8 mouse cellular contexts compared by ENCODE assay signal in genomic region chr9:75610571-75611493, GRCm38 (mm10). TPM values are rescaled to one million over a fixed set of nuclear protein-coding genes. Genes with fewer than 3 reads are reported as not detected.
A peak's percentile ranks its signal among the peaks of the same experiment; 100 is the strongest.
DNase-seq lines count a peak whose midpoint lies in the region; ATAC-seq and TF ChIP-seq lines count a peak whose summit lies in the region.

Tmod2 (minus strand) TSS chr9:75611325.

- peak; percentile 48 for TF ChIP-seq CTCF in layer of hippocampus, adult 2 months (conservative IDR thresholded peaks at IDR 0.05)
- peak; percentile 31 for TF ChIP-seq CTCF in lung, embryonic 14.5 days (IDR thresholded peaks at IDR 0.05; ENCODE audit: low read depth)

- H3K9me3 ChIP-seq in forebrain, embryonic 10.5 days = no peaks in the 10 kb centered on the region
- no peaks in the 10 kb centered on the region for H3K9me3 ChIP-seq in heart, embryonic 13.5 days
- no peaks in the 10 kb centered on the region for H3K9me3 ChIP-seq in lung, embryonic 14.5 days (ENCODE audit: low read depth, low read length)

- peak within 1 kb of the TSS; percentile 87 for H3K27ac ChIP-seq in forebrain, embryonic 10.5 days
- H3K27ac ChIP-seq in heart, embryonic 13.5 days (replicated peaks) = no peak within 1 kb of the TSS
- H3K27ac ChIP-seq in layer of hippocampus, adult 2 months = peak within 1 kb of the TSS; percentile 97
- no peak within 1 kb of the TSS for H3K27ac ChIP-seq in lung, embryonic 14.5 days (ENCODE audit: low read depth)

- peak; percentile 82 for DNase-seq in MN1 (ENCODE audit: low spot score)
- peak; percentile 96 for DNase-seq in brain, adult 2 months (ENCODE audit: low read depth, low spot score)
- DNase-seq in forebrain, embryonic 10.5 days (ENCODE audit: extremely low spot score, low spot score) = peak; percentile 79
- peak; percentile 72 to 75 for DNase-seq in layer of hippocampus, adult 2 months (ENCODE audit: low spot score in 2 of 2)
- DNase-seq in lung, embryonic 14.5 days = peak; percentile 74
- peak; percentile 76 for DNase-seq in retina, embryonic 14.5 days (ENCODE audit: low spot score)

- peak; percentile 65 for ATAC-seq in heart, embryonic 13.5 days (ENCODE audit: extremely low read depth, insufficient number of reproducible peaks, low FRiP score, low TSS enrichment)
- ATAC-seq in lung, embryonic 14.5 days (ENCODE audit: insufficient read depth) = peak; percentile 95
- no peak for ATAC-seq in activated CD4-positive, CD25-positive, alpha-beta regulatory T cell, adult 4 months

- H3K4me3 ChIP-seq in forebrain, embryonic 10.5 days = peak within 1 kb of the TSS; percentile 78
- peak within 1 kb of the TSS; percentile 84 for H3K4me3 ChIP-seq in heart, embryonic 13.5 days
- H3K4me3 ChIP-seq in layer of hippocampus, adult 2 months = peak within 1 kb of the TSS; percentile 68
- peak within 1 kb of the TSS; percentile 70 for H3K4me3 ChIP-seq in lung, embryonic 14.5 days (ENCODE audit: low read depth, low read length)

- peak within 1 kb of the TSS; percentile 81 for H3K9ac ChIP-seq in heart, embryonic 13.5 days
- peak within 1 kb of the TSS; percentile 59 for H3K9ac ChIP-seq in lung, embryonic 14.5 days

- H3K4me1 ChIP-seq in forebrain, embryonic 10.5 days = peaks cover 18% of the 10 kb centered on the region
- 0 out of 2 replicates have a peak, but pooled peaks cover 3% of the 10 kb centered on the region for H3K4me1 ChIP-seq in heart, embryonic 13.5 days
- no peaks in the 10 kb centered on the region for H3K4me1 ChIP-seq in lung, embryonic 14.5 days (ENCODE audit: insufficient read depth)

- under 1% methylated on average over 74 of the region's 74 CpGs for WGBS in forebrain, embryonic 10.5 days
- under 1% methylated on average over 74 of the region's 74 CpGs for WGBS in heart, embryonic 13.5 days
- WGBS in lung, embryonic 14.5 days = under 1% methylated on average over 74 of the region's 74 CpGs

- peak within 1 kb of the TSS; percentile 100 for H3K4me2 ChIP-seq in heart, embryonic 13.5 days
- peak within 1 kb of the TSS; percentile 99 for H3K4me2 ChIP-seq in lung, embryonic 14.5 days

- H3K27me3 ChIP-seq in forebrain, embryonic 10.5 days (ENCODE audit: poor library complexity, severe bottlenecking) = peaks cover 14% of the 10 kb centered on the region
- H3K27me3 ChIP-seq in heart, embryonic 13.5 days (replicated peaks) = peaks cover 35% of the 10 kb centered on the region; the same call in 1 of the 2 replicates
- 0 out of 2 replicates have a peak, but pooled peaks cover 5% of the 10 kb centered on the region for H3K27me3 ChIP-seq in lung, embryonic 14.5 days (ENCODE audit: insufficient read depth, low read length)

- no peaks in the 10 kb centered on the region for H3K36me3 ChIP-seq in forebrain, embryonic 10.5 days (replicated peaks)
- H3K36me3 ChIP-seq in heart, embryonic 13.5 days = no peaks in the 10 kb centered on the region
- H3K36me3 ChIP-seq in lung, embryonic 14.5 days (ENCODE audit: insufficient read depth) = no peaks in the 10 kb centered on the region

RNA-seq across cellular contexts. Expression of gene Tmod2, which starts in this region (rescaled TPM):
- polyA plus RNA-seq in forebrain, embryonic 10.5 days (2016; fragmentation: Nextera tagmentation; extraction: Ambion mirVana) = 39.9 and 41.1 TPM in 2 replicates
- polyA plus RNA-seq in heart, embryonic 13.5 days (2015; fragmentation: Nextera tagmentation; extraction: Ambion mirVana) = 4.7 and 5.0 TPM in 2 replicates
- 100 to 1,000 TPM; 376 to 380 TPM for total RNA-seq in layer of hippocampus, adult 2 months (2021)
- polyA plus RNA-seq in lung, embryonic 14.5 days (2014; fragmentation: Nextera tagmentation; extraction: Ambion mirVana) = 8.0 and 9.5 TPM in 2 replicates
- polyA plus RNA-seq in activated CD4-positive, CD25-positive, alpha-beta regulatory T cell, adult 4 months (2017; shearing (Covaris generic)) = not detected

Comparison
In these comparisons a context has a peak if more than half of its experiments do, and no peak if none do; other contexts are left out.
1. H3K27ac ChIP-seq: peak in forebrain, embryonic 10.5 days (single experiment) and layer of hippocampus, adult 2 months (single experiment); none in heart, embryonic 13.5 days (single experiment) and lung, embryonic 14.5 days (single experiment).
2. Peak in every context shown above with its lines, with median percentiles within 50 percentile points of each other: DNase-seq and H3K4me3 ChIP-seq.